Mouse (Mus musculus) lung, postnatal 36 days (tissue): Measurements from ENCODE around the gene Adh6b.

Source experiments
- DNase-seq: peaks from one replicate; pipeline ENCODE4 v3.0.0; 2022; ENCODE audit warnings: mixed read lengths

The Adh6b gene

GRCm38 (mm10) chr3:138341471-138341870 lies at the start of gene Adh6b:
Gene Adh6b (plus strand): TSS chr3:138341775.
- no peak for DNase-seq

GRCm38 (mm10) chr3:138293298-138293895 lies 48.2 kb upstream of the Adh6b start:
- no peak for DNase-seq

- no peak for DNase-seq
These were observed 41.4 kb upstream of the Adh6b start for GRCm38 (mm10) chr3:138300130-138300529.

- DNase-seq, result peak; percentile 44
These were observed 38.9 kb upstream of the Adh6b start for GRCm38 (mm10) chr3:138302676-138303075.

GRCm38 (mm10) chr3:138303771-138304488 lies 37.6 kb upstream of the Adh6b start:
- DNase-seq, result no peak

- no peak for DNase-seq
These were observed 37.1 kb upstream of the Adh6b start for GRCm38 (mm10) chr3:138304489-138304871.

- no peak for DNase-seq
These were observed 35.9 kb upstream of the Adh6b start for GRCm38 (mm10) chr3:138305486-138306289.

GRCm38 (mm10) chr3:138306290-138306683 lies 35.3 kb upstream of the Adh6b start:
- DNase-seq, result no peak

- no peak for DNase-seq
These were observed 31.7 kb upstream of the Adh6b start for GRCm38 (mm10) chr3:138309910-138310309.

- no peak for DNase-seq
These were observed 30.6 kb upstream of the Adh6b start for GRCm38 (mm10) chr3:138311015-138311414.

GRCm38 (mm10) chr3:138312965-138313364 lies 28.6 kb upstream of the Adh6b start, which contains the start of gene Adh6a:
Gene Adh6a (plus strand): TSS chr3:138313286.
- DNase-seq, result no peak

- DNase-seq, result no peak
These were observed 24.6 kb upstream of the Adh6b start for GRCm38 (mm10) chr3:138316908-138317472.

GRCm38 (mm10) chr3:138325001-138325400 lies 16.6 kb upstream of the Adh6b start:
- no peak for DNase-seq

GRCm38 (mm10) chr3:138325466-138325865 lies 16.1 kb upstream of the Adh6b start:
- no peak for DNase-seq

- no peak for DNase-seq
These were observed 7.7 kb upstream of the Adh6b start for GRCm38 (mm10) chr3:138333910-138334309.

- DNase-seq, result peak; percentile 10
These were observed 7.3 kb upstream of the Adh6b start for GRCm38 (mm10) chr3:138334320-138334719.

- DNase-seq, result no peak
These were observed 6.0 kb upstream of the Adh6b start for GRCm38 (mm10) chr3:138335566-138335965.

GRCm38 (mm10) chr3:138336104-138336754 lies 5.3 kb upstream of the Adh6b start:
- no peak for DNase-seq

GRCm38 (mm10) chr3:138347041-138347440 lies 5.5 kb downstream of the Adh6b start:
- no peak for DNase-seq

- no peak for DNase-seq
These were observed 10.6 kb downstream of the Adh6b start for GRCm38 (mm10) chr3:138352012-138352809.

GRCm38 (mm10) chr3:138358856-138359255 lies 17.3 kb downstream of the Adh6b start:
- DNase-seq, result no peak

- no peak for DNase-seq
These were observed 19.1 kb downstream of the Adh6b start for GRCm38 (mm10) chr3:138360721-138361120.
